Mouse (Mus musculus) hindbrain, embryonic 11.5 days (tissue): ENCODE results near the gene Ctnnd2. TPM values are rescaled to one million over a fixed set of nuclear protein-coding genes. Genes with fewer than 3 reads are reported as not detected.

Experiments used
- ATAC-seq: fragments of 200-750 bp; cut with Nextera tagmentation; 2 replicates; pipeline ENCODE4 v1.8.0; 2017; ENCODE audit warnings: mild to moderate bottlenecking, moderate TSS enrichment, moderate library complexity; ENCODE audit not compliant: low FRiP score
- DNase-seq: peaks from one replicate; pipeline ENCODE4 v3.0.0-alpha.2; 2015; ENCODE audit warnings: low spot score
- H3K27ac ChIP-seq: fragments of 300-500 bp; sonication (generic); 2 replicates; pipeline ENCODE4 v1.5.1; 2014; ENCODE audit warnings: mild to moderate bottlenecking, low read depth, low read length
- H3K27me3 ChIP-seq: fragments of 300-500 bp; sonication (generic); 2 replicates; pipeline ENCODE4 v1.6.1; 2014; ENCODE audit warnings: mild to moderate bottlenecking, low read length, moderate library complexity, mixed read lengths; ENCODE audit not compliant: control insufficient read depth, insufficient read depth
- H3K36me3 ChIP-seq: fragments of 300-500 bp; sonication (generic); 2 replicates; pipeline ENCODE4 v1.6.1; 2014; ENCODE audit warnings: mild to moderate bottlenecking, low read length, moderate library complexity, mixed read lengths; ENCODE audit not compliant: control insufficient read depth, insufficient read depth
- H3K4me1 ChIP-seq: fragments of 300-500 bp; sonication (generic); replicated peaks from 2 replicates; pipeline ENCODE4 v1.6.1; 2014; ENCODE audit warnings: low read length, mixed read lengths; ENCODE audit not compliant: control insufficient read depth, insufficient read depth
- H3K4me2 ChIP-seq: fragments of 300-500 bp; sonication (generic); replicated peaks from 2 replicates; pipeline ENCODE4 v1.6.1; 2014; ENCODE audit warnings: mild to moderate bottlenecking, low read depth, low read length
- H3K4me3 ChIP-seq: fragments of 300-500 bp; sonication (generic); 2 replicates; pipeline ENCODE4 v1.5.1; 2014; ENCODE audit warnings: low read depth, low read length
- H3K9ac ChIP-seq: fragments of 300-500 bp; sonication (generic); 2 replicates; pipeline ENCODE4 v1.6.1; 2014; ENCODE audit warnings: low read depth, low read length
- H3K9me3 ChIP-seq: fragments of 300-500 bp; sonication (generic); 2 replicates; pipeline ENCODE4 v1.6.1; 2016; ENCODE audit warnings: low read length; ENCODE audit not compliant: control insufficient read depth
- WGBS: fragments of 180-500 bp; shearing (Covaris S2); extraction: QIAGEN DNeasy Blood & Tissue Kit; methylation state at CpG from one replicate; pipeline ENCODE4 v1.1.7; 2014; 5-methylcytosine and 5-hydroxymethylcytosine counted together
- polyA plus RNA-seq: library from polyadenylated mRNA; unstranded; fragments of >200 nt; fragmentation: Nextera tagmentation; extraction: Ambion mirVana; gene quantifications from 2 replicates; pipeline ENCODE4 v1.2.1, GENCODE M21; 2014

The Ctnnd2 gene
- polyA plus RNA-seq, 1 experiment from 2014 or later: 32.2 TPM

- Histone ChIP-seq H3K4me2 (no peak overlapping the region), H3K4me1 (no peaks in the 10 kb centered on the region), H3K9me3 (no peaks in the 10 kb centered on the region), H3K27ac (no peak overlapping the region), H3K27me3 (no peaks in the 10 kb centered on the region), H3K4me3 (no peak overlapping the region), H3K36me3 (no peaks in the 10 kb centered on the region), H3K9ac (no peak overlapping the region)
- 63% methylated on average over 1 of the region's 1 CpGs for WGBS
- DNase-seq (no peak), ATAC-seq (no peak)
Observed at GRCm38 (mm10) chr15:31044983-31045382, 872.6 kb downstream of the Ctnnd2 start.

- DNase-seq (no peak), ATAC-seq (no peak)
- Histone ChIP-seq H3K9ac (no peak overlapping the region), H3K36me3 (no peaks in the 10 kb centered on the region), H3K4me2 (no peak overlapping the region), H3K27ac (no peak overlapping the region), H3K4me1 (no peaks in the 10 kb centered on the region), H3K27me3 (no peaks in the 10 kb centered on the region), H3K4me3 (no peak overlapping the region), H3K9me3 (no peaks in the 10 kb centered on the region)
- 76% methylated on average over 5 of the region's 5 CpGs for WGBS
Observed at GRCm38 (mm10) chr15:31051496-31051895, 879.1 kb downstream of the Ctnnd2 start.

- no peak for DNase-seq
- no peak overlapping the region for H3K9ac ChIP-seq
- H3K27me3 ChIP-seq: no peaks in the 10 kb centered on the region
- no peaks in the 10 kb centered on the region for H3K36me3 ChIP-seq
- H3K4me3 ChIP-seq: no peak overlapping the region
- H3K4me2 ChIP-seq: no peak overlapping the region
- no peak for ATAC-seq
- no peaks in the 10 kb centered on the region for H3K9me3 ChIP-seq
- 54% methylated on average over 3 of the region's 3 CpGs for WGBS
- H3K4me1 ChIP-seq: no peaks in the 10 kb centered on the region
- H3K27ac ChIP-seq: no peak overlapping the region
Observed at GRCm38 (mm10) chr15:31056145-31056544, 883.8 kb downstream of the Ctnnd2 start.

GRCm38 (mm10) chr15:31058315-31058714 is 885.9 kb downstream of the Ctnnd2 start:
- Histone ChIP-seq H3K36me3 (no peaks in the 10 kb centered on the region), H3K9me3 (no peaks in the 10 kb centered on the region), H3K4me2 (no peak overlapping the region), H3K4me3 (no peak overlapping the region), H3K4me1 (no peaks in the 10 kb centered on the region), H3K27ac (no peak overlapping the region), H3K27me3 (no peaks in the 10 kb centered on the region), H3K9ac (no peak overlapping the region)
- ATAC-seq: no peak
- WGBS: 90% methylated on average over 6 of the region's 6 CpGs
- DNase-seq: no peak

GRCm38 (mm10) chr15:31063734-31064133 is 891.3 kb downstream of the Ctnnd2 start:
- Histone ChIP-seq H3K4me3 (no peak overlapping the region), H3K27ac (no peak overlapping the region), H3K9me3 (no peaks in the 10 kb centered on the region), H3K4me1 (no peaks in the 10 kb centered on the region), H3K27me3 (no peaks in the 10 kb centered on the region), H3K36me3 (no peaks in the 10 kb centered on the region), H3K4me2 (no peak overlapping the region), H3K9ac (no peak overlapping the region)
- WGBS: 61% methylated on average over 3 of the region's 3 CpGs
- ATAC-seq (no peak), DNase-seq (no peak)

GRCm38 (mm10) chr15:31068127-31068526 is 895.7 kb downstream of the Ctnnd2 start:
- Histone ChIP-seq H3K27ac (no peak overlapping the region), H3K27me3 (no peaks in the 10 kb centered on the region), H3K4me2 (no peak overlapping the region), H3K9ac (no peak overlapping the region), H3K9me3 (no peaks in the 10 kb centered on the region), H3K4me1 (no peaks in the 10 kb centered on the region), H3K4me3 (no peak overlapping the region), H3K36me3 (no peaks in the 10 kb centered on the region)
- 81% methylated on average over 2 of the region's 2 CpGs for WGBS
- ATAC-seq: no peak
- DNase-seq: no peak

GRCm38 (mm10) chr15:31070311-31070710 is 897.9 kb downstream of the Ctnnd2 start:
- Histone ChIP-seq H3K4me3 (no peak overlapping the region), H3K4me1 (no peaks in the 10 kb centered on the region), H3K36me3 (no peaks in the 10 kb centered on the region), H3K4me2 (no peak overlapping the region), H3K9me3 (no peaks in the 10 kb centered on the region), H3K9ac (no peak overlapping the region), H3K27me3 (no peaks in the 10 kb centered on the region), H3K27ac (no peak overlapping the region)
- ATAC-seq (no peak), DNase-seq (no peak)
- WGBS: 87% methylated on average over 5 of the region's 5 CpGs
